Mouse (Mus musculus): ENCODE measurements at regions not wholly inside any gene's neighbourhood (a gene's known extent, or its start where the extent isn't known, plus 50 kb on each side); places are given as distances from the start of the nearest gene placed in this dataset.
A peak's percentile ranks its signal among the peaks of the same experiment; 100 is the strongest.

- no peak for DNase-seq
These were observed 70.2 kb upstream of the Slc38a2 start for GRCm38 (mm10) chr15:96769751-96770150.

GRCm38 (mm10) chr15:96768301-96768993 lies 68.9 kb upstream of the Slc38a2 start:
- no peak for DNase-seq

DNA sequence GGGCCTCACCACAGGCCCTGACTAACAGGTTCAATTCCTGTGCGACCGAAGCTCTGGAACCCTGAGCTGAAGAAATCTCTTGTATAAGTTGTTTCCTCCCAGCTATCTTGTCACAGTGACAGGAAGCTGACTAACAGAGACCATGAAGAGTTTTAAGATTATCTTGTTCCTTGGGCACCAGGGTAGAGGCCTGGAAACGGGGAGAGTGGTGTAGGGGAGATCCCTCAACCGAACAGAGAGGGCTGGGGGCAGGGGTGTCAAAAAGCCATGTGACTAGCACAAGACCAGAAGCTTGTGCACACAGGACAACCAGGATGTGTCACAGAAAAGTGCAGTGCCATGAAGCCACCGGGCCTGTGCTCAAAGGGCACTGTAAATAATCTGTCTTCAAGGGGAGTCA lies 67.7 kb upstream of the Slc38a2 start:
- DNase-seq = no peak

- DNase-seq = no peak
These were observed 66.7 kb upstream of the Slc38a2 start for GRCm38 (mm10) chr15:96766238-96766637.

DNA sequence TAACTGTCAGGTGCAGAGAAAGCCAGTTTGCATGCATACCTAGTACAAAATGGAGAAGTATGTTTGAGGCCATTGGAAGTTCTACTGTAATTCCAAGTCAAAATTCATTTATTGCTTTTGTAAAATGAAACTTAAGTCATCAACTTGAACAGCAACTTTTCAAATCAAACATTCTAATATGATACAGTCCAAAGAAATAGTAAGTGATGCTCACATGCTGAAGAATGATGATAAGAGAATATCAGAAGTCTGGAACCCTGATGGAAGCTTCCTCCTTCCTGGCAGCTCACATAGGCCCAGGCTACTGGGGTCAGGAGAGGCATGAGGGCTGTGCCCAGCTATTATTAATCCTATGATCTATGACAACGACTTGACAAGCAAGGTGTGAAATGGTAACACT lies 64.1 kb upstream of the Slc38a2 start:
- DNase-seq = no peak

DNA sequence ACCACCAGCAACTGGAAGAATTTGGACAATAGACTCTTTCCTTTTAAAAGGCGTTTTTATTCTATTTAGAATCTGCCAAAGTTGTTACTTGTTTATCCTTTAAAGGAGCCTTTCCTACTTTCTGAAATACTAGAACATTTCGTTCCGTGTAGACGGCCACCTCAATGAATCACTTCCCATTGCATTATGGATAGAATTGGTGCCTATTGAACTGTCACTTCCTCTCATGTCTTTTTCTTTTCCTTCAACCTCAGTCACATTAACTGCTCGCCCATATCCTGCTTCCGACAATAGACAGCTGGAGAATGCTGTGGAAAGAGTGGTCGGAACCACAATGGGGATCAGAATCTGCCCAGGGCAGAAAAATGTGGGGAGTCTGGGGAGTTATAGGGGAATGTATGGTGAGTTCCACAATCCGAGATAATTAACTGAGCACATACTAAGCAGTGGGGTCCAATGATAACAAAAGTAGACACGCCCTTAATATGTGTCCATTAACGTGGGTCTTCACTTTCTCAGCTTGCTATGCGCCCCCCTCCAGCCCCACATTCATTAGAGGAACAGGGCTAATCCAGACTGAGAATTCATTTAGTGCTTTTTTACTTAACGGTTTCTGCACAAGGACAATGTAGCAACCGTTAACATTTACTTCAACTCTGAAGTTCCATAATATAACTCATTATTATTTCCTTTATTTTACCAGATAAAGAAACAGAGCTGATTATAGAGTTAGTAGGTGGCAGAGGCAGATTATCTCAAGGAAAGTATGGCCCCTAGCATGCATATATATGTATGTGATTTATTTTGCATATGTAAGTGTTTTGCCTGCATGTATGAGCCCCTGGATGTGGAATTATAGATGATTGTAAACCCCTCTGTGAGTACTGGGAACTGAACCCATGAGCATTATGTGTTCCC lies 59.8 kb upstream of the Slc38a2 start:
- DNase-seq = no peak

GRCm38 (mm10) chr15:96757446-96758198 lies 58.1 kb upstream of the Slc38a2 start:
- DNase-seq = peak; percentile 33 to 47

GRCm38 (mm10) chr15:96756456-96756855 lies 56.9 kb upstream of the Slc38a2 start:
- no peak for DNase-seq

DNA sequence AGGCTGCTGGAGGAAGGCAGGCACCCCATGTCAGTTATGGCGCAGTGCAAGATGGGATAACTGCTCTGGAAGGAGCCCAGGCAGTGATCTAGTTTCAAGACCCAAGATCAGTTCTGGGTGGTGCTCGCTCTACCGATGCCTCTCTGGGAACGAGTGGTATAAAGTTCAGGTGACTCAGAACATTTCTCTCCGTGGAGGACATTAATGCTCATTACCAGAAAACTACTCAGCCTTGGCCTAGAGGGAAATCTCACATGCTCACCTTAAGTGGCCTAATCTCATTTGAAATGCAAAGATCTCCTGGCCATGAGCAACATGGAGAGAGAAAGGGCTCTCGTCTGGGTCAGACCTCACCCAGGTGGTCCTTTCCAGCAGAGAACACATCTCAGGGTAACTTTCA lies 56.4 kb upstream of the Slc38a2 start:
- no peak for DNase-seq

DNA sequence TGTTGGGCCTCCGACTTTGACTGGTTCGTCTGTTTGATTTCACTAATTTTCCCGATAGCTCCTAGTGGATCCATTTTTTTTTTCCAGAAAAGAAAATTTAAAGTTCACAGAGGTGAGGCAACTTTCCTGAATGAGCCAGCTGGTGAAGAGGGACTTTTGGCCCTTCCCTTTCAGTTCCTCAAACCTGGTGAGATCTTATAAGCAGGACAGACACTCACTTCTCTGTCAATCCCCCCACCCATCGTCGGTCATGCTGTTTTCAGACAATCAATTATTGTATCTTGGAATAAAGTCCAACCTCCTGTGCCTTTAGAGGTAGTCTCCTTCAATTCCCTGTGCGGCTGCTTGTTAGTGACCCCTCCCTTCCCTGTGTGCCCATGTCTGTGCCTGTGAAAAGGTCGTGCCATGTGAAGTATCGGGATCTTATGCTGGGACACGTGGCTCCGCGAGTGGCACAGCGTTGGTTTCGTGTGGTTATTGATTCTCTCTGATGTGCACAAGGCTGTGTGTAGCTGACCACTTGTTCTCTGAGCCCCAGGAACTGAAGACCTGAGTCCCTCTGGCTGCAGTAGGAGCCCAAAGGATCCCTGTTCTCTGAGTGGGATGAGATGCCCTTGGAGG lies 55.9 kb upstream of the Slc38a2 start:
- DNase-seq = no peak

DNA sequence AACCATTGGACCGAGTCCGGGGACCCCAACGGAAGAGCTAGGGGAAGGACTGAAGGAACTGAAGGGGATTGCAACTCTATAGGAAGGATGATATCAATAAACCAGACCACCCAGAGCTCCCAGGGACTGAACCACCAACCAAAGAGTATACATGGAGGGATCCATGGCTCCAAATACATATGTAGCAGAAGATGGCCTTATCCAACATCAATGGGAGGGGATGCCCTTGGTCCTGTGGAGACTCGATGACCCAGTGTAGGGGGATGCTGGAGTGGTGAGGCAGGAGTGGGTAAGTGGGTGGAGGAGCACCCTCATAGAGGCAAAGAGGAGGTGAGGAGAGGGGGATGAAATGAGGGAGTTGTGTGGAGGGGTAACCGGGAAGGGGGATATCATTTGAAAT lies 54.5 kb upstream of the Slc38a2 start:
- no peak for DNase-seq

- DNase-seq = no peak
These were observed 53.2 kb upstream of the Slc38a2 start for GRCm38 (mm10) chr15:96752719-96753118.

GRCm38 (mm10) chr15:96752062-96752358 lies 52.5 kb upstream of the Slc38a2 start:
- DNase-seq = no peak

- DNase-seq = no peak
These were observed 51.9 kb upstream of the Slc38a2 start for GRCm38 (mm10) chr15:96751243-96752061.

GRCm38 (mm10) chr15:96749534-96750256 lies 50.2 kb upstream of the Slc38a2 start:
- DNase-seq = no peak
